Mouse (Mus musculus) testis, adult 2 months (tissue): ENCODE measurements around the gene 6430628N08Rik.

Experiments used
- CTCF ChIP-seq: fragments of 200-500 bp; IDR thresholded peaks from 2 replicates; pipeline ENCODE4 v1.5.1; 2012; ENCODE audit warnings: low read depth, mild to moderate bottlenecking, inconsistent platforms, low read length, moderate library complexity; ENCODE audit not compliant: control insufficient read depth, insufficient read depth, insufficient replicate concordance
- POLR2A ChIP-seq: fragments of 200-500 bp; IDR thresholded peaks from 2 replicates; pipeline ENCODE4 v1.6.1; 2012; ENCODE audit warnings: low read depth, mild to moderate bottlenecking, inconsistent platforms, low read length, moderate library complexity; ENCODE audit not compliant: control insufficient read depth

DNA sequence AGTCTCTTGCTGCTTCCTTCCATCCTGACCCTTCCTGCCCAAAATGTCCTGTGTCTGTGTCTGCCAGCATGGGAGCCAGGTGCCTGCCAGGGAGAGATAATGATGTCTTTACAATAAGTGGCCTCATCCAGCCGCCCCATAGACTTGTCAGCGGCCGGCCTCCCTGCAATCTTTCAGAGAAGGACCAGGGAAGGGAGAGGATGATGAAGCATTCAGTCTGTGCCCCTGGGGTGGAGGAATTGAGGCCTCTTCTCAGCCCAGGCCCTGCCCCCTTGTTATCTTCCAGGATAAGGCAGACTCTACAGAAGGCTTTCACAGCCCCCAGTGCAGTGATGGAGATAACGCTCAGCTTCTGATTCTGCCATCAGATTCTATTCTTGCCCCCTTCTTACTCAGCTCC, 34.2 kb upstream of the 6430628N08Rik start:
- no peak for TF ChIP-seq CTCF
- no peak for TF ChIP-seq POLR2A
